9 mouse cellular contexts compared by ENCODE assay signal in the genomic region with DNA sequence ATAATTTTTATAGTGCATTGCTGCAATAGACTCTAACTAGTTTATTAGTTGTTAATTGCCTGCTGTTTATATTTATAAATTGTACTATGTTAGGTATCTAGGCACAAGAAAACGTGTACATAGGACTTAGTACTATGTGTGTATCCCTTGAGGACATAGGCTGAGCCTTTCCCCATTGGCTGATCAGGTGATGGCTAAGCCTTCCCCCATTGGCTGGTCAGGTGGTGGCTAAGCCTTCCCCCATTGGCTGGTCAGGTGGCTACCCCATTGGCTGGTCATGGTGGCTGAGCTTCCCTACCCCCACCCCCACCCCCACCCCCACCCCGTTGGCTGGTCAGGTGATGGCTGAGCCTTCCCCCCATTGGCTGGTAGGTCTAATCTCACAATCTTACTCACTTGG.
"Had no signal": no experiment of that assay in that cellular context is flagged by ENCODE, and none has a peak within 500 bp of the region (broad histone marks: within the 10 kb centered on the region; RNA-seq: fewer than 3 reads in every experiment).

No protein-coding gene starts in this region.

- H3K27ac ChIP-seq: limb, embryonic 10.5 days; liver, embryonic 15.5 days; midbrain, embryonic 13.5 days; neural tube, embryonic 15.5 days; stomach, postnatal 0 days had no signal

- H3K4me2 ChIP-seq: liver, embryonic 15.5 days; midbrain, embryonic 13.5 days; neural tube, embryonic 15.5 days had no signal

- H3K27me3 ChIP-seq: liver, embryonic 15.5 days; midbrain, embryonic 13.5 days; neural tube, embryonic 15.5 days had no signal

- H3K4me1 ChIP-seq: limb, embryonic 10.5 days had no signal

- DNase-seq: kidney, adult 8-10 months; kidney, postnatal 25 days; lung, adult 2 months; lung, postnatal 36 days had no signal

- H3K4me3 ChIP-seq: limb, embryonic 10.5 days; liver, embryonic 15.5 days; midbrain, embryonic 13.5 days; neural tube, embryonic 15.5 days had no signal
